Mouse (Mus musculus): ENCODE data around the gene Itprid1. TPM values are rescaled to one million over a fixed set of nuclear protein-coding genes. Genes with fewer than 3 reads are reported as not detected.

Itprid1 gene
- total RNA-seq, 2 experiments from 2014 or later: 1.5 to 1.6 TPM

Other genes starting within 250 kb of the Itprid1 start
- gene Neurod6, start 155.6 kb upstream of the Itprid1 start, total RNA-seq (2021): 100 to 1,000 TPM; 175 to 217 TPM
- under 1 TPM; 0.54 to 0.89 TPM for gene Ppp1r17, start 180.6 kb downstream of the Itprid1 start, total RNA-seq (2021)

Measured in layer of hippocampus, postnatal 25 days (tissue).